Mouse (Mus musculus): ENCODE data around the gene Tcf7l2. TPM values are rescaled to one million over a fixed set of nuclear protein-coding genes. Genes with fewer than 3 reads are reported as not detected.

Tcf7l2 gene
- polyA plus RNA-seq (2015; fragmentation: Nextera tagmentation; extraction: Ambion mirVana) = 53.4 and 55.1 TPM in 2 replicates

DNA sequence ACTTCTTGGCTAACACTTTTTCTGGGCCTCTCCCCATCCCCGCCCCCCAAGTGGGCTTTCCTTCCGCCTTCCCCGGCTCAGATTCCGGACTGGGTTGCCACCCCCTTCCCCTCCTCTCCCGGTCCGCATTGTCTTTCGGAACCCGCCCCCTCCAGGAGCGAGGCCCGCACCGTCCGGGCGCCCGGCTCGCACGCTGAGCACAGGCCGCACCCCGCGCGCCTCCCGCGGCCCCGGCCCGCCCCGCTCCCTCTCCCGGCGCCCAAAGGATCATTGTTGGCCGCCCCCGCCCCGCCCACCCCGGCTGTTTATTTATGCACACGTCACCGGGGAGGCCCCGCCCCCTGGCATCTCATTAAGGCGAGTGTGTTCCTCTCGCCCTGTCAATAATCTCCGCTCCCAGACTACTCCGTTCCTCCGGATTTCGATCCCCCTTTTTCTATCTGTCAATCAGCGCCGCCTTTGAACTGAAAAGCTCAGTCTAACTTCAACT lies at the start of gene Tcf7l2:
Gene Tcf7l2 (plus strand): TSS at position 382 of the 490 bp plus-strand sequence.
- Histone ChIP-seq H3K4me2 (ENCODE audit: low read length) (peak within 1 kb of the TSS; percentile 88), H3K4me1 (replicated peaks; ENCODE audit: insufficient read depth, low read length) (peaks cover 7% of the 10 kb centered on the region), H3K36me3 (ENCODE audit: insufficient read depth, low read length) (no peaks in the 10 kb centered on the region), H3K4me3 (replicated peaks; ENCODE audit: low read depth, low read length) (peak within 1 kb of the TSS; percentile 89), H3K27ac (peak within 1 kb of the TSS; percentile 99), H3K9ac (ENCODE audit: low read depth, low read length) (peak within 1 kb of the TSS; percentile 97), H3K9me3 (replicated peaks; ENCODE audit: low read length) (no peaks in the 10 kb centered on the region), H3K27me3 (ENCODE audit: insufficient read depth, low read length) (no peaks in the 10 kb centered on the region)
- ATAC-seq (replicated peaks; ENCODE audit: low FRiP score, low read depth) = peak; percentile 88
- WGBS = 1% methylated on average over 36 of the region's 42 CpGs
- TF ChIP-seq CTCF (IDR thresholded peaks at IDR 0.05; ENCODE audit: low read depth) = 0 out of 2 replicates have a peak, but pooled peaks have one; percentile 10
- DNase-seq (ENCODE audit: low spot score) = peak; percentile 97

DNA sequence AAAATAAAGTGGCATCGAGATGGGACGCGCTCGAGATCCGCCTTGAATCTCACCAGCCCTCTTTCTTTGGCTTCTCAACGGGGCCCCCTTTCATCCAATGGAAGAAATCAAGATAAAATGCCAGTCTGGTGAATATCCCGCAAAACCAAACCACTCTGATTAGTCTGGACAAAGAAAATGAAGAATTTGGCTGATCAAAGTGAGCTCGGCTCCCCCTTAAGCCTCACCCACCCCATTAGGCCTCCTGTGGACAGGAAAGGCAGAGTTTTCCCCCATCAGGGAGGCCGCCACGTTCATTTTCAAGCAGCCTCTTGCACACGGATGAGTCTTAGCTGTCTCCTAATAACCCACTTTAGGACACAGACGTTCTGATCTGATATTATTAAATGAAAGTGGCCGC lies 47.0 kb upstream of the Tcf7l2 start:
- Histone ChIP-seq H3K27me3 (ENCODE audit: insufficient read depth, low read length) (no peaks in the 10 kb centered on the region), H3K9me3 (replicated peaks; ENCODE audit: low read length) (no peaks in the 10 kb centered on the region), H3K4me1 (replicated peaks; ENCODE audit: insufficient read depth, low read length) (no peaks in the 10 kb centered on the region), H3K4me2 (ENCODE audit: low read length) (no peak overlapping the region), H3K36me3 (ENCODE audit: insufficient read depth, low read length) (no peaks in the 10 kb centered on the region), H3K27ac (no peak overlapping the region), H3K9ac (ENCODE audit: low read depth, low read length) (no peak overlapping the region), H3K4me3 (replicated peaks; ENCODE audit: low read depth, low read length) (no peak overlapping the region)
- DNase-seq (ENCODE audit: low spot score) = no peak
- WGBS = 37% methylated on average over 13 of the region's 13 CpGs
- ATAC-seq (replicated peaks; ENCODE audit: low FRiP score, low read depth) = no peak
- no peak for TF ChIP-seq CTCF (IDR thresholded peaks at IDR 0.05; ENCODE audit: low read depth)

DNA sequence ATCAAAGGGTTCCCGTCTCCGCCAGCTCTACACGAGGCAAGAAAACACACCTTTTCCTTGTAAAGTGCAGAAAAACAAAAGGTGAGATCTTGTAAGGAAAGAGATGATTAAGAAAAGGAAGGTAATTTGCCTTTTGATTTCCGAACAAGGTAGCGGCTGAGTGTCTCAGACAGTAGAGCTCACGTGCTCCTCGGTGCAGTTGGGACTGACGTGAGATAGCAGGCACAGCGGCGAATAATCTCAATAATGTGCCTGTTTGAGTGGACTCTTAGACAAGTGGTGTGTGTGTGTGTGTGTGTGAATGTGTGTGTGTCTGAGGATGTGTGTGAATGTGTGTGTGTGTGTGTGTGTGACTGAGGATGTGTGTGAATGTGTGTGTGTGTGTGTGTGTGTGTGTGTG lies 46.2 kb upstream of the Tcf7l2 start:
- Histone ChIP-seq H3K36me3 (ENCODE audit: insufficient read depth, low read length) (no peaks in the 10 kb centered on the region), H3K27ac (no peak overlapping the region), H3K4me3 (replicated peaks; ENCODE audit: low read depth, low read length) (no peak overlapping the region), H3K9me3 (replicated peaks; ENCODE audit: low read length) (no peaks in the 10 kb centered on the region), H3K4me1 (replicated peaks; ENCODE audit: insufficient read depth, low read length) (peaks cover 4% of the 10 kb centered on the region), H3K27me3 (ENCODE audit: insufficient read depth, low read length) (no peaks in the 10 kb centered on the region), H3K4me2 (ENCODE audit: low read length) (no peak overlapping the region), H3K9ac (ENCODE audit: low read depth, low read length) (no peak overlapping the region)
- no peak for TF ChIP-seq CTCF (IDR thresholded peaks at IDR 0.05; ENCODE audit: low read depth)
- DNase-seq (ENCODE audit: low spot score) = no peak
- WGBS = 80% methylated on average over 10 of the region's 10 CpGs
- ATAC-seq (replicated peaks; ENCODE audit: low FRiP score, low read depth) = no peak

DNA sequence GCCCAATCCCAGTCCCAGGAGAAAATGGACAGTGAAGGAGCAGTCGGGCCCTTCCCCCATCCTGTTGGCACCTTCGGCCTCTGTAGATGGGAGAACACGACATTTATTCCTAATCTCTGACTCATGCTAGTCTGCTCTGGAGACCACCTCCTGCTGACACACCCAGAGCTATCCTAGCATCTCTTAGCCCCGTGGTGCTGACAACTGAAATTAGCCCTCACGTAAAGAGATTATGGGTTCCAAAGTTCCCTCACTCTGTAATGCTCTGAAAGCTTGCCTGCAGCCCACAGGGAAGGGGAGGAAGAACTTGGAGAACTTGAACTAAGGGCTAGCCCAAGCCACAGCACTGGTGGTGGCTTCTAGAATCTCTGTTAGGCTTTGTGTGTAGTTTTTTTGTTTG lies 42.7 kb upstream of the Tcf7l2 start:
- 78% methylated on average over 5 of the region's 5 CpGs for WGBS

DNA sequence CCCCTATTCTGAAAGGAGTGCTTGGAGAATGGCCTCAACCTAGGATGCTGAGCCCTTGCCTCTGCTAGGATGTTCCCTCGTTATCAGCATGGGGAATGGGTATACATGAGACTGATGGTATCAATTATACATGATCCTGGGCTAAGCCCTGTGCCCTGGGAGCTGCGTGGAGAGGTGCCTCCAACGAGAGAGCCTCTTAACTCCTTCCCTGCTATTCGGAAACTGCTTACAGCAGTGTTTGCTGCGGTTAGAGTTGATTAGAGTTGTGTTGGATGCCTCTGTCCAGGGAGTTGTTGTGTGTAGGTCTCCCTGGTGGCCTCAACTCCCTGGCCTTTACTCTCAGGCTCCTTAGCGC lies 41.4 kb upstream of the Tcf7l2 start:
- 13% methylated on average over 6 of the region's 6 CpGs for WGBS
- H3K27me3 ChIP-seq (ENCODE audit: insufficient read depth, low read length) = no peaks in the 10 kb centered on the region
- no peak for DNase-seq (ENCODE audit: low spot score)
- H3K36me3 ChIP-seq (ENCODE audit: insufficient read depth, low read length) = no peaks in the 10 kb centered on the region
- TF ChIP-seq CTCF (IDR thresholded peaks at IDR 0.05; ENCODE audit: low read depth) = no peak
- no peak for ATAC-seq (replicated peaks; ENCODE audit: low FRiP score, low read depth)
- H3K27ac ChIP-seq = peak overlapping the region; percentile 81
- H3K4me2 ChIP-seq (ENCODE audit: low read length) = peak overlapping the region; percentile 30
- H3K4me1 ChIP-seq (replicated peaks; ENCODE audit: insufficient read depth, low read length) = peaks cover 8% of the 10 kb centered on the region
- H3K4me3 ChIP-seq (replicated peaks; ENCODE audit: low read depth, low read length) = no peak overlapping the region
- no peak overlapping the region for H3K9ac ChIP-seq (ENCODE audit: low read depth, low read length)
- no peaks in the 10 kb centered on the region for H3K9me3 ChIP-seq (replicated peaks; ENCODE audit: low read length)

More for the DNA sequence above, 42.7 kb upstream of the Tcf7l2 start:
- no peaks in the 10 kb centered on the region for H3K27me3 ChIP-seq (ENCODE audit: insufficient read depth, low read length)
- H3K36me3 ChIP-seq (ENCODE audit: insufficient read depth, low read length) = no peaks in the 10 kb centered on the region
- no peaks in the 10 kb centered on the region for H3K9me3 ChIP-seq (replicated peaks; ENCODE audit: low read length)
- ATAC-seq (replicated peaks; ENCODE audit: low FRiP score, low read depth) (no peak), DNase-seq (ENCODE audit: low spot score) (no peak)
- no peak overlapping the region for H3K4me2 ChIP-seq (ENCODE audit: low read length)
- no peak for TF ChIP-seq CTCF (IDR thresholded peaks at IDR 0.05; ENCODE audit: low read depth)
- H3K4me1 ChIP-seq (replicated peaks; ENCODE audit: insufficient read depth, low read length) = peaks cover 8% of the 10 kb centered on the region
- H3K4me3 ChIP-seq (replicated peaks; ENCODE audit: low read depth, low read length) = no peak overlapping the region
- H3K9ac ChIP-seq (ENCODE audit: low read depth, low read length) = no peak overlapping the region
- no peak overlapping the region for H3K27ac ChIP-seq

DNA sequence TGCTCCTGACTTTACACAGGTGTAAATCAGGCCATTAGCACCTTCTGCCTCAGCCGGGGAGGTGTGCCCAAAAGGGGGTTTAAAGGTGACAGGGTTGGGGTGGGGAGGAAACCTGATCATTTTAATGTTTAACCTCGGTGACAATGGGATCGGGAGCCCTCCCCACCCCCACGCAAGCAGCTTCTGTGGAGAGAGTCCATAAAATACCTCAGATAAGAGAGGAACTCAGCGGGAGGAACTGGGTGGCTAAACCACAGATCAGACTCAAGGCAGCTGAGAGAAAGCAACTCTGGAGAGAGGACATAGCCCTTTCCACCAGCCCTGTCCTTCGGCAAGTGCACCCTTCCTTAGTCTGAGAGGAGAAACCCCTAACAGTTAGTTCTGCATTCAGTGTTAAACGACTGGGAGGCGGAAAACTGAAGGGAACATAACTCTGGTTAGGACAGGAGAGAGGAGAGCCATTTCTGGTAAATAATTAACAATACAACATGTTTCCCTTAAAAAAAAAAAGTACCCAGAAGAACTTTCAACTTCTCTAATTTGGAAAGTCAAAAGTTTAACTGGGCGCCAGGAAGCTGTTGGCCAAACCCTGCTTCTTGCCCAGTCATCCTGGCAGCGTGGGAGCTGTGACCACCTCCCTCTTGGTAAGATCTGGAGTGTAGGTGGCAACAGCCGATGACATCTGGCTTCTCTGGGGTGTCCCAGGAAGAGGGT lies 40.9 kb upstream of the Tcf7l2 start:
- H3K9ac ChIP-seq (ENCODE audit: low read depth, low read length) = no peak overlapping the region
- no peaks in the 10 kb centered on the region for H3K27me3 ChIP-seq (ENCODE audit: insufficient read depth, low read length)
- H3K27ac ChIP-seq = peak overlapping the region; percentile 81
- DNase-seq (ENCODE audit: low spot score) = peak; percentile 50
- no peaks in the 10 kb centered on the region for H3K9me3 ChIP-seq (replicated peaks; ENCODE audit: low read length)
- no peak; the same call in 1 of the 2 replicates for ATAC-seq (replicated peaks; ENCODE audit: low FRiP score, low read depth)
- no peak overlapping the region for H3K4me3 ChIP-seq (replicated peaks; ENCODE audit: low read depth, low read length)
- WGBS = 19% methylated on average over 11 of the region's 11 CpGs
- no peak for TF ChIP-seq CTCF (IDR thresholded peaks at IDR 0.05; ENCODE audit: low read depth)
- H3K4me2 ChIP-seq (ENCODE audit: low read length) = peak overlapping the region; percentile 30
- H3K36me3 ChIP-seq (ENCODE audit: insufficient read depth, low read length) = no peaks in the 10 kb centered on the region
- H3K4me1 ChIP-seq (replicated peaks; ENCODE audit: insufficient read depth, low read length) = peaks cover 8% of the 10 kb centered on the region

Data from kidney, postnatal 0 days (tissue).